Mouse (Mus musculus): ENCODE measurements around the gene Parp16.

Parp16 gene

GRCm38 (mm10) chr9:65216972-65217371 is 21.8 kb downstream of the Parp16 start:
- TF ChIP-seq GATA4 (IDR thresholded peaks at IDR 0.05; ENCODE audit: insufficient replicate concordance, low read length), result no peak

GRCm38 (mm10) chr9:65217661-65218060 is 22.5 kb downstream of the Parp16 start:
- peak; percentile 51; the same call in 1 of the 2 replicates for TF ChIP-seq GATA4 (IDR thresholded peaks at IDR 0.05; ENCODE audit: insufficient replicate concordance, low read length)

- no peak for TF ChIP-seq GATA4 (IDR thresholded peaks at IDR 0.05; ENCODE audit: insufficient replicate concordance, low read length)
Observed at GRCm38 (mm10) chr9:65218916-65219315, 23.8 kb downstream of the Parp16 start.

GRCm38 (mm10) chr9:65223927-65224326 is 28.8 kb downstream of the Parp16 start:
- TF ChIP-seq GATA4 (IDR thresholded peaks at IDR 0.05; ENCODE audit: insufficient replicate concordance, low read length), result no peak

GRCm38 (mm10) chr9:65225795-65226194 is 30.6 kb downstream of the Parp16 start:
- no peak for TF ChIP-seq GATA4 (IDR thresholded peaks at IDR 0.05; ENCODE audit: insufficient replicate concordance, low read length)

GRCm38 (mm10) chr9:65230250-65230649 is 35.1 kb downstream of the Parp16 start:
- TF ChIP-seq GATA4 (IDR thresholded peaks at IDR 0.05; ENCODE audit: insufficient replicate concordance, low read length), result no peak

- TF ChIP-seq GATA4 (IDR thresholded peaks at IDR 0.05; ENCODE audit: insufficient replicate concordance, low read length), result no peak
Observed at GRCm38 (mm10) chr9:65231284-65231683, 36.1 kb downstream of the Parp16 start.

GRCm38 (mm10) chr9:65233243-65233985 is 38.3 kb downstream of the Parp16 start:
- TF ChIP-seq GATA4 (IDR thresholded peaks at IDR 0.05; ENCODE audit: insufficient replicate concordance, low read length), result peak; percentile 65; the same call in 1 of the 2 replicates

- no peak for TF ChIP-seq GATA4 (IDR thresholded peaks at IDR 0.05; ENCODE audit: insufficient replicate concordance, low read length)
Observed at GRCm38 (mm10) chr9:65234734-65235133, 39.6 kb downstream of the Parp16 start.

- TF ChIP-seq GATA4 (IDR thresholded peaks at IDR 0.05; ENCODE audit: insufficient replicate concordance, low read length), result no peak
Observed at GRCm38 (mm10) chr9:65235601-65236000, 40.4 kb downstream of the Parp16 start.

- no peak for TF ChIP-seq GATA4 (IDR thresholded peaks at IDR 0.05; ENCODE audit: insufficient replicate concordance, low read length)
Observed at GRCm38 (mm10) chr9:65237616-65238015, 42.5 kb downstream of the Parp16 start.

GRCm38 (mm10) chr9:65238191-65238760 is 43.1 kb downstream of the Parp16 start:
- no peak for TF ChIP-seq GATA4 (IDR thresholded peaks at IDR 0.05; ENCODE audit: insufficient replicate concordance, low read length)

GRCm38 (mm10) chr9:65239176-65239575 is 44.0 kb downstream of the Parp16 start:
- no peak for TF ChIP-seq GATA4 (IDR thresholded peaks at IDR 0.05; ENCODE audit: insufficient replicate concordance, low read length)

GRCm38 (mm10) chr9:65239731-65240130 is 44.6 kb downstream of the Parp16 start:
- no peak for TF ChIP-seq GATA4 (IDR thresholded peaks at IDR 0.05; ENCODE audit: insufficient replicate concordance, low read length)

GRCm38 (mm10) chr9:65240587-65240986 is 45.4 kb downstream of the Parp16 start:
- TF ChIP-seq GATA4 (IDR thresholded peaks at IDR 0.05; ENCODE audit: insufficient replicate concordance, low read length), result no peak

- no peak for TF ChIP-seq GATA4 (IDR thresholded peaks at IDR 0.05; ENCODE audit: insufficient replicate concordance, low read length)
Observed at GRCm38 (mm10) chr9:65241973-65242372, 46.8 kb downstream of the Parp16 start.

GRCm38 (mm10) chr9:65243249-65243648 is 48.1 kb downstream of the Parp16 start:
- no peak for TF ChIP-seq GATA4 (IDR thresholded peaks at IDR 0.05; ENCODE audit: insufficient replicate concordance, low read length)
